Mouse (Mus musculus) layer of hippocampus, adult 8-10 months (tissue): Measurements from ENCODE around the gene Bfsp2. TPM values are rescaled to one million over a fixed set of nuclear protein-coding genes. Genes with fewer than 3 reads are reported as not detected.

Experiments
- DNase-seq, 2 experiments: peaks; one replicate each; pipeline ENCODE4 v3.0.0; 2022; ENCODE audit warnings: low spot score in 2 of 2
- total RNA-seq, 4 experiments: library from RNA; stranded (reverse); gene quantifications; 2 replicates each; pipeline ENCODE4 v1.2.4; 2022

Gene Bfsp2
- total RNA-seq, 4 experiments from 2014 or later, result 2.0 to 4.5 (median 4.3) TPM

- no peak for DNase-seq
These were observed 6.0 kb upstream of the Bfsp2 start for GRCm38 (mm10) chr9:103486262-103486661.

- no peak for DNase-seq
These were observed 5.4 kb upstream of the Bfsp2 start for GRCm38 (mm10) chr9:103485606-103486005.

GRCm38 (mm10) chr9:103480603-103481220 is 492 bp upstream of the Bfsp2 start:
- DNase-seq, result no peak

GRCm38 (mm10) chr9:103475414-103475813 is 4.8 kb downstream of the Bfsp2 start:
- no peak for DNase-seq

GRCm38 (mm10) chr9:103473915-103474688 is 6.1 kb downstream of the Bfsp2 start:
- peak in 1 of 2 experiments; percentile 30 for DNase-seq

- no peak for DNase-seq
These were observed 8.4 kb downstream of the Bfsp2 start for GRCm38 (mm10) chr9:103471784-103472183.

DNA sequence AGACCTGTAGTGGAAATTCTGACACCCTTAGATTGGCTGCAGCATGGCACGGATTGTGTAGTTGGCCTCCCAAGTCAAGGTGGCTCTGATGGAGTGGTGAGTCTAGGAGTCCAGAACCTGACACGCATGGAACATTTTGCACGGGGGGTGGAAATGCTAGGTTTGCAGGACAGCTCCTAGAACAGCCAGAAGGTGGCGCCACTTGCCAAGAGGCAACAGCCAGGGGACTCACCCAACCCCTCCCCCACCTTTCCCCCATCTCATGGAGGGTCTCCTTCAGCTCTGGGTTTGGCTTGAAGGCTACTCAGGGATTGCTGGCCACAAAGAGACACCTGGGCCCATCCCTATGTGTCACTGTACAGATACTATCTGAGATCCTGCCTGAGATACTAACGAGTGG is 10.7 kb downstream of the Bfsp2 start:
- no peak for DNase-seq

DNA sequence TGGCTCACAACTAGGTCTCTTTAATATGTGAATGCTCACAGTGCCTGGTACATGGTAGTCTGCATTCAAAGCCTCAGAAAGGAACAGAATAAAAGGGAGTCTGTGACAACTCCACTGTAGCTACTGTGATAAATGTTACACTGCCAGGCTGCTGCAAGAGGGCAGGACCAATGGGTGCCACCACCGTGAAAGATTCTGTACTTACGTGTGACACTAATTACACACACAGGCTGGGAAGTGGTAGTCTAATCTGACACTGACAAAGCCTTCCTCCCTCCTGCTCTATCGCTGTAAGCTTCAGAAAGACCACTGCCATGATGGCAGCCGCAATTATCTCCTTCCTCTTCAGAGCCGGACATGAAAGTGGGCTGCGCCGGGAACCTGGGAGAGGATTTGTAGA is 11.3 kb downstream of the Bfsp2 start:
- no peak for DNase-seq

GRCm38 (mm10) chr9:103465711-103466220 is 14.5 kb downstream of the Bfsp2 start:
- peak; percentile 43 to 74 for DNase-seq

DNA sequence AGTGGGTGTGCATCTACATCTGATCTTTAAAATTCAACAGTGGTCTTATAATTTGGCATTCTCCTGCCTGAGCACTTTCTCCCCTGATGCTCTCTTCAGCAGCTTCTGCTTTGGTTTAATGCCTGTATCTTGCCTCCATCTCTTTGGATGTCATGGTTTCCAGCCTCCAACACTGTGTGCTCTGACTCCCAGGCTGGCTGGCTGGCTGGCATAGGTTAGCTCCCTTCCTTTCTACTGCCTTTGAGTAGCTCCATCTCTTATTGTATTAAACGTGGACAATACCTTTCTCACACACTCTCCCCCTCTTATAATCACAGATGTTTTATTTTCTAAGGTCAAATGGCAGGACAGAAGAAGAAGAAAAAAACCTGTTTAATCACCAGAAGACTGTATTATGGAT is 14.9 kb downstream of the Bfsp2 start:
- no peak for DNase-seq

DNA sequence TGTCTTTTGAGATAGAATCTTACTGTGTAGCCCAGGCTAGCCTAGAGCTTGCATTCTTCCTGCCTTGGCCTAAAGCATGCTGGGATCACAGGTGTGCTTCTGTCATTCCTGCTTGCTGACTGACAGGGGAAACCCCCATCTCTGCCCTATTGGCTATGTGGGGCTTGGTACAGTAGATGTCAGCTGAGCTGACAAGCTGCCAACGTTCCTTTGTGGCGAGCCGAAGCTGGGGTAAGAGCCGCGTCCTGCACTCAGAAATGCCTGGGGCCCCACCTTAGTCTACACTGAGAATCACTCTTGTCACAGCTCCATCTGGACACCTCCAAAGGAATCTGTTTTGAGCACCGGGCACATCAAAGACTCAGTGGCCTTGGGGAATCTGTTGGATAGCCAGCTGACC is 16.4 kb downstream of the Bfsp2 start:
- no peak for DNase-seq

- no peak for DNase-seq
These were observed 20.4 kb downstream of the Bfsp2 start for GRCm38 (mm10) chr9:103459839-103460238.

DNA sequence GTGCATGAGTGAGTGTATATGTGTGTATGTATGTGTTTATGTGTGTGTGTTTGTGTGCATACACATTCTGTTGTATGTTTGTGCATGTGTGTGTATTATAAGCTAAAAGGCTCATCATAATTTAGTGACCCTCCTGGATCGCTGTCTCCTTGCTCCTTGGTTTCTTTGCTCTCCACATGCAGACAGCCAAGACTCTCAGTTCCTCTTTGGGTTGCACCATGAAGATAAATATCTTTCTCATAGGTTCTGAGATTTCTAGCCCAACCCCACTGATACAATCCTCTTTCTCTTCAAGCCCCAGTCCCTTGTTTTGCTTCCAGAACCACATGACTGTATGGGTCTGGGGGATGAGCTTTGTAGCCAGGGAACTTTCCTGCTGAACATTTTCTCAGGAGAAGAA is 20.9 kb downstream of the Bfsp2 start:
- no peak for DNase-seq

DNA sequence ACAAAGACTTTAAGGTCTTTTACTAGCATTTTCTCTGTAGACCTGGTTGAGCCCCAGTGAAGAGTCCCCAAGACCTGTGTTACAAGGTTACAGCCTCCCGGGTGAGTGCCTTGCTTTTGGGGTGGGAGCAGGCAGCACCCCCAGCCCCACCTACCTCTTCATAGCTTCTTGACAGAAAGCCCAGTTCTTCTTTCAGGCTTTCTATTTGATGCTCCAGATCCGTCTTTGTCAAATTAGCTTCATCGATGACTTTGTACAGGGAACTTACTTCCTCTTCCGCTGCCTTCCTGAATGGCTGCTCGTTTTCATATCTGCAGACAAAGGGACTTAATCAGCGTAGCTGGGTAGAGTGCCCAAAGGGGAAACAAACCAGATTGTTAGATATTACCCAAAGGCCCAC is 30.6 kb downstream of the Bfsp2 start:
- no peak for DNase-seq

DNA sequence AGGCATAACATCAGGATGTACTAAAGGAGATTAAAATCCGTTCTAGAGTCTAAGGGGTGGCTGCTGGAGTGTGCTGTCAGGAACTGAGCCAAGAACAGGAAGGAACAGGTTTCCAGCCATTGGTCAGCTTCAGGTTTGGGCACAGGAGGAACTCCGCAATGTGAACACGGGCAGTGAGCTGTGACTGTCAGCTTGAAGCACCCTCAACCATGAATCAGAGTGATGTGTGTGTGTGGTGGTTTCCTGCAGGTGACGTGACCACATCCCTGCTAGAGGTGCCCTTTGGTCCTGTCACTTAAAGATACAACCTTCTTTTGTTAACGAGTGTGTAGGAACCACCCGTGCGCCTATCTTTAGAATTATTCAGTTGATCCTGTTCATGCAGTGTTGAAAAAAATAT is 31.1 kb downstream of the Bfsp2 start:
- no peak for DNase-seq

DNA sequence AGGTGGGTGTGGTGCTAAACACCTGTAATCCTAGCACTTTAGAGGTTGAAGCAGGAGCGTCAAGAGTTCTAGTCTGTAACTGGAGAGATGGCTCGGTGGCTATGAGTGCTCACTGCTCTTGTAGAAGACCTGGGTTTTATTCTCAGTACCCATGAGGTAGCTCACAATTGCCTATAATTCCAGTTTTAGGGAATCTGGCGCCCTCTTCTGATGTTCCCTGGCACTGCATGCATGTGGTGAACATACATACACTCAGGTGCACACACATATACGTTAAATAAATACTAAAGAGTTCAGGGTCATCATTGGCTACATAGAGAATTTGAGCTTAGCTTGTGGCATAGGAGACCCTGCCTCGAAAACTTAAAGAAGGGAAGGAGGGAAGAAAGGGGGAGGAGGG is 35.6 kb downstream of the Bfsp2 start:
- DNase-seq, result no peak

DNA sequence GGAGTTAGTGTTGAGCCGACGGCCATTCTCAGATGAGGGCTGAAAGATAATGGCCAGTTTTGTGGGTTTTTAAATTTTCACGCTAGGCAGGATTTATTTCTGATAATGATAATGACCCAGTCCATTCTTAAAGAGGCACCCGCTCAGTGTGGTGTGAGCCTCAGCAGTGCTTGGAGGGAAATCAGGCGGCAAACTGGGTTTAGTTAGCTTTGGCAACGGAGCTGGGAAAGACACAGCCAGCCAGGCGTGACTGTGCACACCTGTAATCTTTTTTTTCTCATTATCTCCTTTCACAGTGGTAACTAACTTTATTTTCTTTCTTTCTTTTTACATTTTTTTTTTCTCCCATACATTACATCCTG is 36.4 kb downstream of the Bfsp2 start:
- DNase-seq, result no peak

DNA sequence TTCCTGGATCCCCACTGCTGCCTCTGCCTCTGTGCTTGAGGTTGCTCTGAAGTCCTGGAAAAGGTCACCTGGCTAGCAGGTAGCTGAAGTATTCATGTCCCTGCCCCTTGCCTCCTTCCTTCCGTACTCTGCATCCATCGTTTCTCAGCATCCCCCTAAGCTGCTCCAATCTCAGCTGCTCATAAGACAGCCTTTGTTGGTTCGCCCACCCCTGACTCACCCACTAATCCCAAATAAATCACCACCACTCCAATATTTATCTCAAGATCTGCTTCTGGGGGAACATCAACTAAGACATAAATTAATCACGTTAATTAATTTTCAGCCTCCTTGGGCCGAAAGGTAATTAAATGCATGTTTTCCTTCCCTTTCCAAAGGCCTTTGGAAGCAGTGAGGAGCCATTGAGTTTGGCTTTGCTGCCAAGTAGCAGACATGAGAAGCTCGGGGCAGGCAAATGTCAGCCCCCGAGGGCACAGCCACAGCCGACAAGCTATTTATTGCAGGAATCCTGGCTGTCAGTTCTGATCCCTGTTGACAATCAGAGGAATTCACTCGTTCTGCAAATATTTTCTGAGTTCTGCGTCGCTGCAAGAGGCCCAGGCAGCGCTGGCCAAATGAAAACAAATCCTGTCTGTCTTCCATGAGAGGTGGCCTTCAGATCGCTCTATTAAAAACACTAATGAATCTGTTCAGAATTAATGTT is 36.9 kb downstream of the Bfsp2 start:
- DNase-seq, result no peak

DNA sequence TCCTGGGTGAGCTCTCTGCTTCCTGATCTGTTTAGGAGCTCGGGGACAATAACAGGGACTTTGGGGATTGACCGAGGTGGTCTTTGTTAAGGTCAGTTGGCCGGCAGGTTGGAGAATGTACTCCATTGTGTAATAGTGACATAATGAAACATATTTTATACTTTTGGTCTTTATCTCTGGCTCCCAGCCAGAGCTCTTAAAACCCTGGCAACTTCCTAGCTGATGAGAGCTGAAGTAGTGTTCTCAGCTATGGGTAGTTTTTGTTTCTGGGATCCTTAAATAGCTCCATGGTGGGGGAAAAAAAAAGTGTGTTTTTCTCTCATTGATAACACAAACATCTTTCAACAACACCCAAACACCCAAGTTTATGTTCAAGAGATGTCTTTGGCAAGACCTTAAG is 39.6 kb downstream of the Bfsp2 start:
- no peak for DNase-seq

DNA sequence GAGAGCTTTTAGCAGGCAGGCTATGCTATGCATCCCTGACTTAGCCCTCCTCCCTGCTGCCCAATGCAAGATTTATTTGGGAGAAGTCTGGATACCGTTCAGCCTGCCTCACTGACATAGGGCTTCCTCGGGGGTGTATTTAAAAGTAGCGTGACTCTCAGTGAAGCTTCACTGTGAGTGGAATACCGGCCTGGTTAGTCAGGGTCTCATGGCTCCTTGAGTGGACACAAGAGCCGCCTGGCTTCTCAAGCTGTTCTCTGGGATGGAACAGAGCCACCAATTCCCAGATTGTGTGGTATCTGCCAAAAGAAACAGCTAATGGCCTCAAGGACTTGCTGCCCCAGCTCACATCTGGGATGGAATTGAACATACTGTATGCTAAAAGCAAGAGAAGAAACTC is 43.1 kb downstream of the Bfsp2 start:
- DNase-seq, result no peak

DNA sequence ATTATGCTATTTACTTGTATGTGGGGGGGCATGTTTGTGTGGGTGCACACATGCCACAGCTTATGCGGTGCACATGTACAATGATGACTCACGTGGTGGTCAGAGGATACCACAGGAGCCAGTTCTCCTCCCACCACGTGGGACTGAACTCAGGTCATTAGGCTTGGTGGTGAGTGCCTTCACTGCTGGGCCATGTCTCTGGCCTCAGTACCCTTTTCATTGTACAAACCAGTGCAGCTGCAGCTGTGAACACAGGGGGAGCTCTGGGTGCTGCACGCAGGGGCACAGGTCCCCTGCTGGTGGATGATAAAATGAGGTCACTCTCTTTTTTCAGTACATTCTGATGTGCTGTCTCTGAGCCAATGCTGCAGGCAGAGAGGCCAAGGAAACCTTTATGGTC is 46.1 kb downstream of the Bfsp2 start:
- no peak for DNase-seq

- DNase-seq, result no peak
These were observed 48.0 kb downstream of the Bfsp2 start for GRCm38 (mm10) chr9:103432122-103432778.
